Mouse (Mus musculus): ENCODE results near the gene Ripk3.

- TF ChIP-seq GATA1 (IDR thresholded peaks at IDR 0.05; ENCODE audit: borderline replicate concordance, low read length) (no peak), FLI1 (IDR thresholded peaks at IDR 0.05; ENCODE audit: low read length) (no peak)
These were observed 4.8 kb downstream of the Ripk3 start, which contains the start of gene Adcy4 for GRCm38 (mm10) chr14:55783958-55784235.
